In the genomic region with DNA sequence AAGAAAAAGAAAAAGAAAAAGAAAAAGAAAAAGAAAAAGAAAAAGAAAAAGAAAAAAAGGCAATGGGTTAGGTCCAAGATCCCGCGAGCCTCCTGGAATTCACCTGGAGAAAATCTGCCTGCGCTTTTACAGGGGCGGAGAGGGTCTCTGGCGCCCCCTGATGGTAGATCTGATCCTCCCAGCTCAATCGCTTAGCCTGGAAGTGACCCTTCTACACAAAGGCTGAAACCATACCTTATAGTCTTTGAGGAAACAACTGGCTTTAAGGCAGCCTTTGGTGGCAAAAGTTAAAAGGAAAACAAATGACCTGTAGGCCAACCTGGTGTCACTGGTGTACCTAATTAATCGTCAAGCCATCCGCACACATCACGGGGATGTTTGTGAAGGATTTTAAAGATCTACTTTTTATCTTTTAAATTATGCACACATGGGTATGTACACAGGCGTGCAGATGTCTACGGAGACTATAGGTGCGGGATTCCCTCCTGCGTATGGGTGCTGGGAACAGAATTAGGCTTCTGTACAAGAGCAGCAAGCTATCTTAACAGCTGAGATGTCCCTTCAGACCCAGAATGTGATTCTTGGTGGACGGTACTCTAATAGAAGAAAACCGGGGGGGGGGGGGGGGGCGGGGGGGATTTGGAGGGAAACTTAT, we compare ENCODE assay signal across 8 mouse cellular contexts. TPM values are rescaled to one million over a fixed set of nuclear protein-coding genes. Genes with fewer than 3 reads are reported as not detected.
A peak's percentile ranks its signal among the peaks of the same experiment; 100 is the strongest.
DNase-seq lines count a peak whose midpoint lies in the region; ATAC-seq and TF ChIP-seq lines count a peak whose summit lies in the region.

No protein-coding gene starts in this region.

- intact Hi-C loops in gastrocnemius, postnatal 14 days (cut with DNase I; ENCODE audit: low total_unique reads) = loop anchor here (2.0 kb wide), 1 partner anchor 161 kb away; no protein-coding TSS in a partner anchor

- ATAC-seq in intestine, embryonic 15.5 days = peak; percentile 79
- peak; percentile 65; the same call in 1 of the 2 replicates for ATAC-seq in limb, embryonic 14.5 days (ENCODE audit: low FRiP score, low read depth)
- ATAC-seq in midbrain, embryonic 14.5 days (ENCODE audit: low FRiP score, low TSS enrichment) = no peak

- peak overlapping the region; percentile 90 for H3K4me2 ChIP-seq in intestine, embryonic 15.5 days (replicated peaks)
- peak overlapping the region; percentile 98 for H3K4me2 ChIP-seq in limb, embryonic 14.5 days (replicated peaks; ENCODE audit: low read depth, low read length, severe bottlenecking)
- peak overlapping the region; percentile 98 for H3K4me2 ChIP-seq in midbrain, embryonic 14.5 days (ENCODE audit: low read length)

- WGBS in intestine, embryonic 15.5 days = 33% methylated on average over 16 of the region's 16 CpGs
- WGBS in limb, embryonic 14.5 days = 36% methylated on average over 16 of the region's 16 CpGs
- 38% methylated on average over 16 of the region's 16 CpGs for WGBS in midbrain, embryonic 14.5 days

- H3K4me1 ChIP-seq in intestine, embryonic 15.5 days (replicated peaks) = peaks cover 8% of the 10 kb centered on the region
- no peaks in the 10 kb centered on the region for H3K4me1 ChIP-seq in limb, embryonic 14.5 days (ENCODE audit: control insufficient read depth, insufficient read depth, low read length)
- H3K4me1 ChIP-seq in midbrain, embryonic 14.5 days (ENCODE audit: control insufficient read depth, insufficient read depth, low read length) = 0 out of 2 replicates have a peak, but pooled peaks cover 3% of the 10 kb centered on the region

- H3K36me3 ChIP-seq in intestine, embryonic 15.5 days = no peaks in the 10 kb centered on the region
- no peaks in the 10 kb centered on the region for H3K36me3 ChIP-seq in limb, embryonic 14.5 days (ENCODE audit: control insufficient read depth, insufficient read depth, low read length)
- no peaks in the 10 kb centered on the region for H3K36me3 ChIP-seq in midbrain, embryonic 14.5 days (ENCODE audit: control insufficient read depth, insufficient read depth, low read length)

- peaks cover 3% of the 10 kb centered on the region; the same call in 1 of the 2 replicates for H3K27me3 ChIP-seq in intestine, embryonic 15.5 days (replicated peaks)
- H3K27me3 ChIP-seq in limb, embryonic 14.5 days (ENCODE audit: control insufficient read depth, insufficient read depth, low read length) = no peaks in the 10 kb centered on the region
- H3K27me3 ChIP-seq in midbrain, embryonic 14.5 days (ENCODE audit: control insufficient read depth, insufficient read depth, low read length) = peaks cover 9% of the 10 kb centered on the region

- no peak for TF ChIP-seq POLR2A in limb, embryonic 14.5 days (IDR thresholded peaks at IDR 0.05; ENCODE audit: borderline replicate concordance, extremely low read depth, insufficient read depth, insufficient read length)

- DNase-seq in spleen, adult 18-20 months = peak; percentile 20 to 70
- DNase-seq in spleen, adult 12 weeks (ENCODE audit: low spot score) = no peak
- DNase-seq in cerebellum, postnatal 25 days = peak; percentile 85 to 91
- DNase-seq in gastrocnemius, postnatal 14 days = peak; percentile 50
- peak; percentile 88 for DNase-seq in limb, embryonic 14.5 days (ENCODE audit: low spot score)
- DNase-seq in midbrain, embryonic 14.5 days = peak; percentile 88
- DNase-seq in spleen, postnatal 10 days (ENCODE audit: low spot score in 2 of 2) = peak; percentile 33 to 73

- no peak overlapping the region for H3K27ac ChIP-seq in intestine, embryonic 15.5 days
- H3K27ac ChIP-seq in limb, embryonic 14.5 days (replicated peaks; ENCODE audit: low read depth, low read length) = no peak overlapping the region
- H3K27ac ChIP-seq in midbrain, embryonic 14.5 days (replicated peaks; ENCODE audit: low read depth, low read length) = no peak overlapping the region

- no peaks in the 10 kb centered on the region for H3K9me3 ChIP-seq in intestine, embryonic 15.5 days
- H3K9me3 ChIP-seq in limb, embryonic 14.5 days (ENCODE audit: control insufficient read depth, low read length) = no peaks in the 10 kb centered on the region
- no peaks in the 10 kb centered on the region for H3K9me3 ChIP-seq in midbrain, embryonic 14.5 days (ENCODE audit: control insufficient read depth, low read length)

- H3K9ac ChIP-seq in intestine, embryonic 15.5 days = no peak overlapping the region
- no peak overlapping the region for H3K9ac ChIP-seq in limb, embryonic 14.5 days (ENCODE audit: low read depth, low read length, severe bottlenecking)
- H3K9ac ChIP-seq in midbrain, embryonic 14.5 days (replicated peaks; ENCODE audit: low read length) = no peak overlapping the region

- peak overlapping the region; percentile 37; the same call in 1 of the 2 replicates for H3K4me3 ChIP-seq in intestine, embryonic 15.5 days (replicated peaks)
- peak overlapping the region; percentile 39 for H3K4me3 ChIP-seq in limb, embryonic 14.5 days (replicated peaks; ENCODE audit: low read length)
- peak overlapping the region; percentile 42; the same call in 1 of the 2 replicates for H3K4me3 ChIP-seq in midbrain, embryonic 14.5 days (replicated peaks; ENCODE audit: low read depth, low read length)

RNA-seq across cellular contexts. Expression of a gene that starts 0.9 kb away (rescaled TPM):
- total RNA-seq in gastrocnemius, postnatal 14 days (2021) = not detected
- polyA plus RNA-seq in intestine, embryonic 15.5 days (2015; fragmentation: Nextera tagmentation; extraction: Ambion mirVana) = 0.05 and 0.06 TPM in 2 replicates
- 0.24 and 0.31 TPM in 2 replicates for polyA plus RNA-seq in limb, embryonic 14.5 days (2012; rRNA removed)
- polyA plus RNA-seq in limb, embryonic 14.5 days (2014; fragmentation: Nextera tagmentation; extraction: Ambion mirVana) = 0.10 and 0.40 TPM in 2 replicates
- polyA plus RNA-seq in midbrain, embryonic 14.5 days (2014; fragmentation: Nextera tagmentation; extraction: Ambion mirVana) = 0.26 and 0.34 TPM in 2 replicates
